Mouse (Mus musculus): ENCODE results near the gene Vasp. TPM values are rescaled to one million over a fixed set of nuclear protein-coding genes. Genes with fewer than 3 reads are reported as not detected.
A peak's percentile ranks its signal among the peaks of the same experiment; 100 is the strongest.

Gene Vasp
- polyA plus RNA-seq, 1 experiment = 189 TPM

- Histone ChIP-seq H3K27me3 (ENCODE audit: control insufficient read depth, insufficient read depth, insufficient read length) (no peaks in the 10 kb centered on the region), H3ac (ENCODE audit: control insufficient read depth, insufficient read length) (no peak overlapping the region), H3K36me3 (ENCODE audit: control insufficient read depth, insufficient read depth) (no peaks in the 10 kb centered on the region), H3K4me2 (ENCODE audit: low read depth) (no peak overlapping the region), H3K79me2 (ENCODE audit: control insufficient read depth, insufficient read depth) (no peaks in the 10 kb centered on the region), H3K4me3 (no peak overlapping the region)
- no peak for TF ChIP-seq E2F4 (IDR thresholded peaks at IDR 0.05; ENCODE audit: insufficient read depth)
- TF ChIP-seq POLR2A (IDR thresholded peaks at IDR 0.05; ENCODE audit: insufficient read length, low read depth) = no peak
- no peak for TF ChIP-seq MYOD1 (IDR thresholded peaks at IDR 0.05; ENCODE audit: control insufficient read depth in 1 of 3, insufficient read length in 2 of 3, low read depth in 2 of 3)
- TF ChIP-seq TCF12 (IDR thresholded peaks at IDR 0.05; ENCODE audit: insufficient read depth, poor library complexity, severe bottlenecking) = no peak
- no peak for TF ChIP-seq MAX (IDR thresholded peaks at IDR 0.05; ENCODE audit: low read depth)
- no peak for TF ChIP-seq REST (IDR thresholded peaks at IDR 0.05; ENCODE audit: insufficient read depth, insufficient read length)
- no peak for TF ChIP-seq CEBPB (IDR thresholded peaks at IDR 0.05; ENCODE audit: insufficient read depth, poor library complexity, severe bottlenecking)
- no peak for TF ChIP-seq MYOG (IDR thresholded peaks at IDR 0.05; ENCODE audit: control insufficient read depth in 1 of 3, insufficient read depth in 1 of 3, insufficient read length in 2 of 3, low read depth in 2 of 3)
- TF ChIP-seq POLR2AphosphoS2 (IDR thresholded peaks at IDR 0.05; ENCODE audit: insufficient read length, low read depth) = no peak
- no peak for TF ChIP-seq SRF (IDR thresholded peaks at IDR 0.05; ENCODE audit: control insufficient read depth, insufficient read length, low read depth)
- TF ChIP-seq TCF3 (IDR thresholded peaks at IDR 0.05; ENCODE audit: insufficient read length, low read depth) = no peak
- no peak for TF ChIP-seq USF1 (IDR thresholded peaks at IDR 0.05; ENCODE audit: low read depth)
Measured at GRCm38 (mm10) chr7:19303770-19304169, 32.2 kb upstream of the Vasp start.

DNA sequence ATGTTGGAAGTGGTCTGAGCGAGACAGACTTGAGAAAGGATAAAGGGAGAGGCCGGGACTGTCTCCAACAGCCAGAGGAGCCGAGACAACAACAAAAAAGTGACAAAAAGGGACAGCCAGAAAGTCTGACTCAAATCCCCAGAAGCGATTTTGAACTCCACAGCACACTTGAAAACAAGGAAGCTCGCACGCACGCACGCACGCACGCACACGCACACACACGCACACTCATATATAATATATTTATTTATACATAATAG lies 31.4 kb upstream of the Vasp start:
- H3ac ChIP-seq (ENCODE audit: control insufficient read depth, insufficient read length) = no peak overlapping the region
- H3K4me3 ChIP-seq = no peak overlapping the region
- TF ChIP-seq CEBPB (IDR thresholded peaks at IDR 0.05; ENCODE audit: insufficient read depth, poor library complexity, severe bottlenecking) (no peak), E2F4 (IDR thresholded peaks at IDR 0.05; ENCODE audit: insufficient read depth) (no peak), TCF12 (IDR thresholded peaks at IDR 0.05; ENCODE audit: insufficient read depth, poor library complexity, severe bottlenecking) (no peak), TCF3 (IDR thresholded peaks at IDR 0.05; ENCODE audit: insufficient read length, low read depth) (no peak), SRF (IDR thresholded peaks at IDR 0.05; ENCODE audit: control insufficient read depth, insufficient read length, low read depth) (no peak), REST (IDR thresholded peaks at IDR 0.05; ENCODE audit: insufficient read depth, insufficient read length) (no peak), POLR2A (IDR thresholded peaks at IDR 0.05; ENCODE audit: insufficient read length, low read depth) (no peak)
- no peaks in the 10 kb centered on the region for H3K36me3 ChIP-seq (ENCODE audit: control insufficient read depth, insufficient read depth)
- H3K79me2 ChIP-seq (ENCODE audit: control insufficient read depth, insufficient read depth) = no peaks in the 10 kb centered on the region
- H3K4me2 ChIP-seq (ENCODE audit: low read depth) = no peak overlapping the region
- no peaks in the 10 kb centered on the region for H3K27me3 ChIP-seq (ENCODE audit: control insufficient read depth, insufficient read depth, insufficient read length)

DNA sequence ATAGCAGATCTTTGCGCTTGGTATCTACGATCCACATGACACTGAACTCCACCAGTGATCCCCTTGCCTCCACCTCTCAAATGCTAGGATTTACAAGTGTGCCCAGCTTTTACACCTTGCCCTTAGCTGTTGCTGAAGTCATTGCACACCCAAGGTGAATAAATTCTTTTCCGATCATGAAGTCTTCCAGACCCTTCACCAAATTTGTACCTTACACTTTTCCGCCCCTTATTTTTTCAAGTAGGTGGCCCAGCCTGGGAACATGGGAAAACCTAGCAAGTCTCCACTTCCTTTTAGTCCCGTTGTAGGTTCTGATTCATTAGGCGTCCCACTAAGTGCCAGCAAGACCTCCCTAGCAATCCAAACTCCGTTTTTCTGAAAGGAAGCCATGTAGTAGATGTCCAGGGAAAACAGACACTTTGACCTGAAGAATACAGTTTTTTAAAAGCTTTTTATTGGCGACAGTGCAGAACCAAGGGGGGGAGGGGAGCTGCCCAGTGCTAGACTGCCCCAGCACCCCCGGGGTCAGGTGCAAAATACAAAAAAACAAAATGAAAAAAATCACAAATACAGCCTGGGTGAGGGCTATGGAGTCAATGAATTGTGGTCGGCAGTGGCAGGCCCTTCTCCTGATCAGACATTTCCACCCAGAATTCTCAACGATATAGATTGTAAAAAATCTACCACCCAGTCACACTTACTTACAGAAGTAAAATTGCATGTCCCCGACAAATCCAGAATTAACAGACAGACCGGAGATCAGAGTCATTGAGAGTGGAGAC lies 30.8 kb upstream of the Vasp start:
- Histone ChIP-seq H3K36me3 (ENCODE audit: control insufficient read depth, insufficient read depth) (no peaks in the 10 kb centered on the region), H3K27me3 (ENCODE audit: control insufficient read depth, insufficient read depth, insufficient read length) (no peaks in the 10 kb centered on the region), H3K4me3 (no peak overlapping the region), H3ac (ENCODE audit: control insufficient read depth, insufficient read length) (no peak overlapping the region), H3K79me2 (ENCODE audit: control insufficient read depth, insufficient read depth) (no peaks in the 10 kb centered on the region), H3K4me2 (ENCODE audit: low read depth) (no peak overlapping the region)
- no peak for TF ChIP-seq MYOD1 (IDR thresholded peaks at IDR 0.05; ENCODE audit: control insufficient read depth in 1 of 3, insufficient read length in 2 of 3, low read depth in 2 of 3)
- TF ChIP-seq CEBPB (IDR thresholded peaks at IDR 0.05; ENCODE audit: insufficient read depth, poor library complexity, severe bottlenecking) = no peak
- TF ChIP-seq TCF12 (IDR thresholded peaks at IDR 0.05; ENCODE audit: insufficient read depth, poor library complexity, severe bottlenecking) = no peak
- no peak for TF ChIP-seq REST (IDR thresholded peaks at IDR 0.05; ENCODE audit: insufficient read depth, insufficient read length)
- TF ChIP-seq USF1 (IDR thresholded peaks at IDR 0.05; ENCODE audit: low read depth) = no peak
- TF ChIP-seq MYOG (IDR thresholded peaks at IDR 0.05; ENCODE audit: control insufficient read depth in 1 of 3, insufficient read depth in 1 of 3, insufficient read length in 2 of 3, low read depth in 2 of 3) = no peak
- no peak for TF ChIP-seq SRF (IDR thresholded peaks at IDR 0.05; ENCODE audit: control insufficient read depth, insufficient read length, low read depth)
- no peak for TF ChIP-seq POLR2A (IDR thresholded peaks at IDR 0.05; ENCODE audit: insufficient read length, low read depth)
- TF ChIP-seq MAX (IDR thresholded peaks at IDR 0.05; ENCODE audit: low read depth) = no peak
- TF ChIP-seq TCF3 (IDR thresholded peaks at IDR 0.05; ENCODE audit: insufficient read length, low read depth) = no peak
- TF ChIP-seq E2F4 (IDR thresholded peaks at IDR 0.05; ENCODE audit: insufficient read depth) = no peak
- no peak for TF ChIP-seq POLR2AphosphoS2 (IDR thresholded peaks at IDR 0.05; ENCODE audit: insufficient read length, low read depth)

GRCm38 (mm10) chr7:19301461-19302263 lies 30.0 kb upstream of the Vasp start:
- Histone ChIP-seq H3K4me3 (peak overlapping the region; percentile 25), H3K36me3 (ENCODE audit: control insufficient read depth, insufficient read depth) (no peaks in the 10 kb centered on the region), H3K27me3 (ENCODE audit: control insufficient read depth, insufficient read depth, insufficient read length) (no peaks in the 10 kb centered on the region), H3ac (ENCODE audit: control insufficient read depth, insufficient read length) (no peak overlapping the region), H3K4me2 (ENCODE audit: low read depth) (peak overlapping the region; percentile 41), H3K79me2 (ENCODE audit: control insufficient read depth, insufficient read depth) (no peaks in the 10 kb centered on the region)
- TF ChIP-seq TCF3 (IDR thresholded peaks at IDR 0.05; ENCODE audit: insufficient read length, low read depth) (no peak), POLR2AphosphoS2 (IDR thresholded peaks at IDR 0.05; ENCODE audit: insufficient read length, low read depth) (no peak), MAX (IDR thresholded peaks at IDR 0.05; ENCODE audit: low read depth) (no peak), E2F4 (IDR thresholded peaks at IDR 0.05; ENCODE audit: insufficient read depth) (no peak), SRF (IDR thresholded peaks at IDR 0.05; ENCODE audit: control insufficient read depth, insufficient read length, low read depth) (no peak), POLR2A (IDR thresholded peaks at IDR 0.05; ENCODE audit: insufficient read length, low read depth) (no peak), MYOD1 (IDR thresholded peaks at IDR 0.05; ENCODE audit: control insufficient read depth in 1 of 3, insufficient read length in 2 of 3, low read depth in 2 of 3) (no peak), TCF12 (IDR thresholded peaks at IDR 0.05; ENCODE audit: insufficient read depth, poor library complexity, severe bottlenecking) (no peak), REST (IDR thresholded peaks at IDR 0.05; ENCODE audit: insufficient read depth, insufficient read length) (no peak), MYOG (IDR thresholded peaks at IDR 0.05; ENCODE audit: control insufficient read depth in 1 of 3, insufficient read depth in 1 of 3, insufficient read length in 2 of 3, low read depth in 2 of 3) (no peak), CEBPB (IDR thresholded peaks at IDR 0.05; ENCODE audit: insufficient read depth, poor library complexity, severe bottlenecking) (no peak), USF1 (IDR thresholded peaks at IDR 0.05; ENCODE audit: low read depth) (no peak)

Data from myocyte (in vitro differentiated cells).